Mouse (Mus musculus): ENCODE results near the gene Rack1. TPM values are rescaled to one million over a fixed set of nuclear protein-coding genes. Genes with fewer than 3 reads are reported as not detected.
"Not testable (repeated sequence)": the region's sequence is repeated elsewhere in the genome, so short reads cannot be mapped to it uniquely, and the experiment has no call there.

Rack1 gene
- polyA plus RNA-seq, 1 experiment from 2014 or later: 661 TPM

- WGBS: under 1% methylated on average over 16 of the region's 16 CpGs
- Histone ChIP-seq H3K9me3 (ENCODE audit: control insufficient read depth, low read length) (no peaks in the 10 kb centered on the region), H3K4me2 (replicated peaks; ENCODE audit: low read depth, low read length) (peak overlapping the region; percentile 74), H3K36me3 (ENCODE audit: control insufficient read depth, insufficient read depth, low read length) (no peaks in the 10 kb centered on the region), H3K4me3 (ENCODE audit: low read depth, low read length) (peak overlapping the region; percentile 81), H3K27ac (ENCODE audit: low read depth, low read length) (no peak overlapping the region), H3K27me3 (ENCODE audit: control insufficient read depth, insufficient read depth, low read length) (no peaks in the 10 kb centered on the region), H3K4me1 (replicated peaks; ENCODE audit: control insufficient read depth, insufficient read depth, low read length) (no peaks in the 10 kb centered on the region), H3K9ac (ENCODE audit: low read depth, low read length) (peak overlapping the region; percentile 34; the same call in 1 of the 2 replicates)
- ATAC-seq (ENCODE audit: low FRiP score) (no peak), DNase-seq (ENCODE audit: low spot score) (peak; percentile 96)
Measured at GRCm38 (mm10) chr11:48818346-48818745, 18.2 kb downstream of the Rack1 start.

GRCm38 (mm10) chr11:48819614-48820307 lies 19.6 kb downstream of the Rack1 start:
- WGBS: 82% methylated on average over 7 of the region's 7 CpGs
- no peak for ATAC-seq (ENCODE audit: low FRiP score)
- peaks cover 11% of the 10 kb centered on the region for H3K27me3 ChIP-seq (ENCODE audit: control insufficient read depth, insufficient read depth, low read length)

GRCm38 (mm10) chr11:48820308-48820674 lies 20.2 kb downstream of the Rack1 start:
- Histone ChIP-seq H3K9ac (ENCODE audit: low read depth, low read length) (no peak overlapping the region), H3K36me3 (ENCODE audit: control insufficient read depth, insufficient read depth, low read length) (no peaks in the 10 kb centered on the region), H3K4me2 (replicated peaks; ENCODE audit: low read depth, low read length) (no peak overlapping the region), H3K9me3 (ENCODE audit: control insufficient read depth, low read length) (no peaks in the 10 kb centered on the region), H3K4me3 (ENCODE audit: low read depth, low read length) (no peak overlapping the region), H3K27me3 (ENCODE audit: control insufficient read depth, insufficient read depth, low read length) (peaks cover 13% of the 10 kb centered on the region), H3K27ac (ENCODE audit: low read depth, low read length) (no peak overlapping the region), H3K4me1 (replicated peaks; ENCODE audit: control insufficient read depth, insufficient read depth, low read length) (no peaks in the 10 kb centered on the region)
- ATAC-seq (ENCODE audit: low FRiP score) (no peak), DNase-seq (ENCODE audit: low spot score) (no peak)

More at GRCm38 (mm10) chr11:48819614-48820307, 19.6 kb downstream of the Rack1 start:
- no peak overlapping the region for H3K4me2 ChIP-seq (replicated peaks; ENCODE audit: low read depth, low read length)
- H3K4me3 ChIP-seq (ENCODE audit: low read depth, low read length): no peak overlapping the region
- H3K9ac ChIP-seq (ENCODE audit: low read depth, low read length): no peak overlapping the region
- H3K9me3 ChIP-seq (ENCODE audit: control insufficient read depth, low read length): no peaks in the 10 kb centered on the region
- no peaks in the 10 kb centered on the region for H3K4me1 ChIP-seq (replicated peaks; ENCODE audit: control insufficient read depth, insufficient read depth, low read length)
- no peak overlapping the region for H3K27ac ChIP-seq (ENCODE audit: low read depth, low read length)
- no peaks in the 10 kb centered on the region for H3K36me3 ChIP-seq (ENCODE audit: control insufficient read depth, insufficient read depth, low read length)
- DNase-seq (ENCODE audit: low spot score): no peak

- H3K4me1 ChIP-seq (replicated peaks; ENCODE audit: control insufficient read depth, insufficient read depth, low read length): not testable (repeated sequence)
- whole genome bisulfite sequencing: 79% methylated on average over 14 of the region's 14 CpGs
Measured at GRCm38 (mm10) chr11:48821299-48821698, 21.2 kb downstream of the Rack1 start.

GRCm38 (mm10) chr11:48822768-48823512 lies 22.8 kb downstream of the Rack1 start:
- Histone ChIP-seq H3K4me1 (replicated peaks; ENCODE audit: control insufficient read depth, insufficient read depth, low read length) (no peaks in the 10 kb centered on the region), H3K4me2 (replicated peaks; ENCODE audit: low read depth, low read length) (no peak overlapping the region; the same call in 1 of the 2 replicates), H3K27ac (ENCODE audit: low read depth, low read length) (no peak overlapping the region), H3K4me3 (ENCODE audit: low read depth, low read length) (peak overlapping the region; percentile 26; the same call in 1 of the 2 replicates), H3K9ac (ENCODE audit: low read depth, low read length) (no peak overlapping the region), H3K9me3 (ENCODE audit: control insufficient read depth, low read length) (no peaks in the 10 kb centered on the region), H3K36me3 (ENCODE audit: control insufficient read depth, insufficient read depth, low read length) (no peaks in the 10 kb centered on the region), H3K27me3 (ENCODE audit: control insufficient read depth, insufficient read depth, low read length) (peaks cover 13% of the 10 kb centered on the region)
- no peak for ATAC-seq (ENCODE audit: low FRiP score)
- WGBS: 39% methylated on average over 14 of the region's 14 CpGs
- DNase-seq (ENCODE audit: low spot score): no peak

More at GRCm38 (mm10) chr11:48821299-48821698, 21.2 kb downstream of the Rack1 start:
- not testable (repeated sequence) for ATAC-seq (ENCODE audit: low FRiP score); H3K4me2 ChIP-seq (replicated peaks; ENCODE audit: low read depth, low read length); H3K9ac ChIP-seq (ENCODE audit: low read depth, low read length); H3K27ac ChIP-seq (ENCODE audit: low read depth, low read length); H3K36me3 ChIP-seq (ENCODE audit: control insufficient read depth, insufficient read depth, low read length); H3K9me3 ChIP-seq (ENCODE audit: control insufficient read depth, low read length); H3K4me3 ChIP-seq (ENCODE audit: low read depth, low read length); DNase-seq (ENCODE audit: low spot score)
- H3K27me3 ChIP-seq (ENCODE audit: control insufficient read depth, insufficient read depth, low read length): peaks cover 13% of the 10 kb centered on the region

- peak; percentile 18; the same call in 1 of the 2 replicates for ATAC-seq (ENCODE audit: low FRiP score)
- peaks cover 13% of the 10 kb centered on the region for H3K27me3 ChIP-seq (ENCODE audit: control insufficient read depth, insufficient read depth, low read length)
- 1% methylated on average over 15 of the region's 15 CpGs for WGBS
- no peaks in the 10 kb centered on the region for H3K9me3 ChIP-seq (ENCODE audit: control insufficient read depth, low read length)
- no peaks in the 10 kb centered on the region for H3K36me3 ChIP-seq (ENCODE audit: control insufficient read depth, insufficient read depth, low read length)
- H3K4me2 ChIP-seq (replicated peaks; ENCODE audit: low read depth, low read length): peak overlapping the region; percentile 41
- H3K4me3 ChIP-seq (ENCODE audit: low read depth, low read length): peak overlapping the region; percentile 26
- H3K4me1 ChIP-seq (replicated peaks; ENCODE audit: control insufficient read depth, insufficient read depth, low read length): no peaks in the 10 kb centered on the region
- no peak overlapping the region for H3K27ac ChIP-seq (ENCODE audit: low read depth, low read length)
- peak; percentile 86 for DNase-seq (ENCODE audit: low spot score)
- no peak overlapping the region for H3K9ac ChIP-seq (ENCODE audit: low read depth, low read length)
Measured at GRCm38 (mm10) chr11:48823536-48823972, 23.4 kb downstream of the Rack1 start.

- Histone ChIP-seq H3K27me3 (ENCODE audit: control insufficient read depth, insufficient read depth, low read length) (peaks cover 13% of the 10 kb centered on the region), H3K4me2 (replicated peaks; ENCODE audit: low read depth, low read length) (peak overlapping the region; percentile 41), H3K27ac (ENCODE audit: low read depth, low read length) (no peak overlapping the region), H3K9ac (ENCODE audit: low read depth, low read length) (0 out of 2 replicates have a peak overlapping the region, but pooled peaks have one; percentile 1), H3K4me3 (ENCODE audit: low read depth, low read length) (peak overlapping the region; percentile 26), H3K36me3 (ENCODE audit: control insufficient read depth, insufficient read depth, low read length) (no peaks in the 10 kb centered on the region), H3K9me3 (ENCODE audit: control insufficient read depth, low read length) (no peaks in the 10 kb centered on the region), H3K4me1 (replicated peaks; ENCODE audit: control insufficient read depth, insufficient read depth, low read length) (no peaks in the 10 kb centered on the region)
- DNase-seq (ENCODE audit: low spot score) (peak; percentile 34), ATAC-seq (ENCODE audit: low FRiP score) (no peak)
- 3% methylated on average over 22 of the region's 22 CpGs for WGBS
Measured at GRCm38 (mm10) chr11:48824311-48824830, 24.2 kb downstream of the Rack1 start.

GRCm38 (mm10) chr11:48825979-48826751 lies 26.0 kb downstream of the Rack1 start, which contains the start of the genes Trim7 and Gm12184:
Gene Trim7 (plus strand): TSS chr11:48826140.
Gene Gm12184 (minus strand): TSS chr11:48826655.
- DNase-seq (ENCODE audit: low spot score); H3K27ac ChIP-seq (ENCODE audit: low read depth, low read length); H3K36me3 ChIP-seq (ENCODE audit: control insufficient read depth, insufficient read depth, low read length); H3K9me3 ChIP-seq (ENCODE audit: control insufficient read depth, low read length); H3K4me1 ChIP-seq (replicated peaks; ENCODE audit: control insufficient read depth, insufficient read depth, low read length); H3K9ac ChIP-seq (ENCODE audit: low read depth, low read length): not testable (repeated sequence)
- peaks cover 13% of the 10 kb centered on the region for H3K27me3 ChIP-seq (ENCODE audit: control insufficient read depth, insufficient read depth, low read length)
- H3K4me2 ChIP-seq (replicated peaks; ENCODE audit: low read depth, low read length): peak within 1 kb of the TSS; percentile 52
- peak; percentile 81 for ATAC-seq (ENCODE audit: low FRiP score)
- whole genome bisulfite sequencing: 1% methylated on average over 36 of the region's 92 CpGs
- peak within 1 kb of the TSS; percentile 40 for H3K4me3 ChIP-seq (ENCODE audit: low read depth, low read length)

All from hindbrain, embryonic 11.5 days (tissue).